Mouse (Mus musculus): ENCODE data around the gene Ralbp1.

GRCm38 (mm10) chr17:65924218-65924617, 38.6 kb upstream of the Ralbp1 start:
- TF ChIP-seq CTCF (IDR thresholded peaks at IDR 0.05; ENCODE audit: control insufficient read depth, insufficient read depth, insufficient replicate concordance, low read depth, low read length) (no peak), POLR2A (IDR thresholded peaks at IDR 0.05; ENCODE audit: control insufficient read depth, low read depth, low read length) (no peak)
